Mouse (Mus musculus) limb, embryonic 15.5 days (tissue): ENCODE measurements around the gene Mfsd4a. TPM values are rescaled to one million over a fixed set of nuclear protein-coding genes. Genes with fewer than 3 reads are reported as not detected.

Experiments
- ATAC-seq: fragments of 200-750 bp; cut with Nextera tagmentation; 2 replicates; pipeline ENCODE4 v1.8.0; 2017; ENCODE audit warnings: low read depth, moderate TSS enrichment; ENCODE audit not compliant: insufficient number of reproducible peaks, low FRiP score, low TSS enrichment
- H3K27ac ChIP-seq: fragments of 300-500 bp; sonication (generic); 2 replicates; pipeline ENCODE4 v1.5.1; 2015; ENCODE audit warnings: moderate library complexity, mild to moderate bottlenecking, inconsistent platforms
- H3K27me3 ChIP-seq: fragments of 300-500 bp; sonication (generic); 2 replicates; pipeline ENCODE4 v1.6.1; 2015; ENCODE audit warnings: inconsistent platforms
- H3K36me3 ChIP-seq: fragments of 300-500 bp; sonication (generic); 2 replicates; pipeline ENCODE4 v1.6.1; 2015; ENCODE audit warnings: inconsistent platforms
- H3K4me1 ChIP-seq: fragments of 300-500 bp; sonication (generic); 2 replicates; pipeline ENCODE4 v1.6.1; 2015; ENCODE audit warnings: inconsistent platforms
- H3K4me2 ChIP-seq: fragments of 300-500 bp; sonication (generic); 2 replicates; pipeline ENCODE4 v1.6.1; 2015; ENCODE audit warnings: mild to moderate bottlenecking, inconsistent platforms
- H3K4me3 ChIP-seq: fragments of 300-500 bp; sonication (generic); 2 replicates; pipeline ENCODE4 v1.5.1; 2015; ENCODE audit warnings: mild to moderate bottlenecking, inconsistent platforms
- H3K9ac ChIP-seq: fragments of 300-500 bp; sonication (generic); 2 replicates; pipeline ENCODE4 v1.6.1; 2015; ENCODE audit warnings: inconsistent platforms
- H3K9me3 ChIP-seq: fragments of 300-500 bp; sonication (generic); 2 replicates; pipeline ENCODE4 v1.6.1; 2016; ENCODE audit warnings: inconsistent platforms
- WGBS: fragments of 180-500 bp; shearing (Covaris S2); methylation state at CpG from one replicate; pipeline ENCODE4 v1.1.7; 2015; 5-methylcytosine and 5-hydroxymethylcytosine counted together
- polyA plus RNA-seq: library from polyadenylated mRNA; unstranded; fragments of >200 nt; fragmentation: Nextera tagmentation; extraction: Ambion mirVana; gene quantifications from 2 replicates; pipeline ENCODE4 v1.2.1, GENCODE M21; 2015

Gene Mfsd4a
- 11.7 and 14.7 TPM in 2 replicates for polyA plus RNA-seq

- Histone ChIP-seq H3K4me1 (peaks cover 16% of the 10 kb centered on the region), H3K27ac (no peak within 1 kb of the TSS), H3K9ac (peak within 1 kb of the TSS; percentile 48), H3K9me3 (no peaks in the 10 kb centered on the region), H3K4me3 (peak within 1 kb of the TSS; percentile 48), H3K27me3 (peaks cover 50% of the 10 kb centered on the region), H3K4me2 (peak within 1 kb of the TSS; percentile 96), H3K36me3 (no peaks in the 10 kb centered on the region)
- peak; percentile 66 for ATAC-seq
- 3% methylated on average over 72 of the region's 80 CpGs for WGBS
Measured at GRCm38 (mm10) chr1:132067261-132068255, at the start of gene Mfsd4a. Mfsd4a (minus strand) TSS chr1:132068062.

- Histone ChIP-seq H3K27ac (no peak overlapping the region), H3K27me3 (no peaks in the 10 kb centered on the region), H3K4me1 (peaks cover 6% of the 10 kb centered on the region; the same call in 1 of the 2 replicates), H3K4me2 (no peak overlapping the region), H3K9ac (no peak overlapping the region), H3K9me3 (no peaks in the 10 kb centered on the region), H3K36me3 (no peaks in the 10 kb centered on the region), H3K4me3 (no peak overlapping the region)
- no peak for ATAC-seq
- 39% methylated on average over 18 of the region's 18 CpGs for WGBS
Measured at GRCm38 (mm10) chr1:132116606-132117005, 48.7 kb upstream of the Mfsd4a start.

GRCm38 (mm10) chr1:132113098-132113497 lies 45.2 kb upstream of the Mfsd4a start:
- Histone ChIP-seq H3K9me3 (no peaks in the 10 kb centered on the region), H3K27ac (no peak overlapping the region), H3K4me3 (no peak overlapping the region), H3K4me2 (no peak overlapping the region), H3K36me3 (no peaks in the 10 kb centered on the region), H3K9ac (no peak overlapping the region), H3K27me3 (no peaks in the 10 kb centered on the region), H3K4me1 (peaks cover 6% of the 10 kb centered on the region; the same call in 1 of the 2 replicates)
- WGBS = 59% methylated on average over 3 of the region's 3 CpGs
- ATAC-seq = no peak

- 66% methylated on average over 8 of the region's 8 CpGs for whole genome bisulfite sequencing
- no peak for ATAC-seq
Measured at GRCm38 (mm10) chr1:132112426-132112825, 44.6 kb upstream of the Mfsd4a start.

GRCm38 (mm10) chr1:132111411-132111810 lies 43.5 kb upstream of the Mfsd4a start:
- H3K4me2 ChIP-seq = no peak overlapping the region
- H3K4me1 ChIP-seq = 0 out of 2 replicates have a peak, but pooled peaks cover 1% of the 10 kb centered on the region
- H3K4me3 ChIP-seq = no peak overlapping the region
- H3K27me3 ChIP-seq = no peaks in the 10 kb centered on the region
- no peak overlapping the region for H3K27ac ChIP-seq
- 57% methylated on average over 1 of the region's 1 CpGs for WGBS
- no peak overlapping the region for H3K9ac ChIP-seq
- H3K36me3 ChIP-seq = no peaks in the 10 kb centered on the region
- no peak for ATAC-seq
- H3K9me3 ChIP-seq = no peaks in the 10 kb centered on the region

More at GRCm38 (mm10) chr1:132112426-132112825, 44.6 kb upstream of the Mfsd4a start:
- no peaks in the 10 kb centered on the region for H3K27me3 ChIP-seq
- no peak overlapping the region for H3K4me3 ChIP-seq
- no peak overlapping the region for H3K9ac ChIP-seq
- no peaks in the 10 kb centered on the region for H3K36me3 ChIP-seq
- no peak overlapping the region for H3K27ac ChIP-seq
- H3K4me1 ChIP-seq = peaks cover 6% of the 10 kb centered on the region; the same call in 1 of the 2 replicates
- H3K9me3 ChIP-seq = no peaks in the 10 kb centered on the region
- H3K4me2 ChIP-seq = no peak overlapping the region

GRCm38 (mm10) chr1:132109368-132109767 lies 41.5 kb upstream of the Mfsd4a start:
- 61% methylated on average over 2 of the region's 2 CpGs for WGBS
- Histone ChIP-seq H3K9me3 (no peaks in the 10 kb centered on the region), H3K27ac (no peak overlapping the region), H3K9ac (no peak overlapping the region), H3K27me3 (no peaks in the 10 kb centered on the region), H3K4me1 (no peaks in the 10 kb centered on the region), H3K36me3 (no peaks in the 10 kb centered on the region), H3K4me2 (no peak overlapping the region), H3K4me3 (no peak overlapping the region)
- no peak for ATAC-seq

- H3K4me3 ChIP-seq = no peak overlapping the region
- no peaks in the 10 kb centered on the region for H3K9me3 ChIP-seq
- no peak overlapping the region for H3K9ac ChIP-seq
- no peak overlapping the region for H3K27ac ChIP-seq
- H3K36me3 ChIP-seq = no peaks in the 10 kb centered on the region
- ATAC-seq = no peak
- no peak overlapping the region for H3K4me2 ChIP-seq
- 71% methylated on average over 14 of the region's 14 CpGs for WGBS
- no peaks in the 10 kb centered on the region for H3K27me3 ChIP-seq
- no peaks in the 10 kb centered on the region for H3K4me1 ChIP-seq
Measured at GRCm38 (mm10) chr1:132104353-132104752, 36.5 kb upstream of the Mfsd4a start.

- Histone ChIP-seq H3K27me3 (no peaks in the 10 kb centered on the region), H3K4me1 (no peaks in the 10 kb centered on the region), H3K9ac (no peak overlapping the region), H3K36me3 (no peaks in the 10 kb centered on the region), H3K4me2 (no peak overlapping the region), H3K4me3 (no peak overlapping the region), H3K9me3 (no peaks in the 10 kb centered on the region), H3K27ac (no peak overlapping the region)
- WGBS = 45% methylated on average over 6 of the region's 6 CpGs
- ATAC-seq = no peak
Measured at GRCm38 (mm10) chr1:132101953-132102697, 34.3 kb upstream of the Mfsd4a start.

GRCm38 (mm10) chr1:132099775-132100174 lies 31.9 kb upstream of the Mfsd4a start:
- Histone ChIP-seq H3K27me3 (no peaks in the 10 kb centered on the region), H3K4me2 (no peak overlapping the region)

GRCm38 (mm10) chr1:132099016-132099415 lies 31.2 kb upstream of the Mfsd4a start:
- no peaks in the 10 kb centered on the region for H3K9me3 ChIP-seq
- no peak overlapping the region for H3K4me2 ChIP-seq
- H3K9ac ChIP-seq = no peak overlapping the region
- no peak overlapping the region for H3K4me3 ChIP-seq
- ATAC-seq = no peak
- H3K27ac ChIP-seq = no peak overlapping the region
- H3K36me3 ChIP-seq = no peaks in the 10 kb centered on the region
- 63% methylated on average over 4 of the region's 4 CpGs for WGBS
- no peaks in the 10 kb centered on the region for H3K4me1 ChIP-seq
- no peaks in the 10 kb centered on the region for H3K27me3 ChIP-seq

More at GRCm38 (mm10) chr1:132099775-132100174, 31.9 kb upstream of the Mfsd4a start:
- no peaks in the 10 kb centered on the region for H3K36me3 ChIP-seq
- no peak overlapping the region for H3K4me3 ChIP-seq
- no peak for ATAC-seq
- WGBS = 73% methylated on average over 4 of the region's 4 CpGs
- H3K27ac ChIP-seq = no peak overlapping the region
- no peaks in the 10 kb centered on the region for H3K4me1 ChIP-seq
- no peaks in the 10 kb centered on the region for H3K9me3 ChIP-seq
- H3K9ac ChIP-seq = no peak overlapping the region

- no peak overlapping the region for H3K27ac ChIP-seq
- no peak overlapping the region for H3K9ac ChIP-seq
- no peak overlapping the region for H3K4me3 ChIP-seq
- no peak for ATAC-seq
- no peaks in the 10 kb centered on the region for H3K9me3 ChIP-seq
- no peaks in the 10 kb centered on the region for H3K4me1 ChIP-seq
- no peaks in the 10 kb centered on the region for H3K36me3 ChIP-seq
- no peak overlapping the region for H3K4me2 ChIP-seq
- no peaks in the 10 kb centered on the region for H3K27me3 ChIP-seq
- WGBS = 43% methylated on average over 1 of the region's 1 CpGs
Measured at GRCm38 (mm10) chr1:132098076-132098475, 30.2 kb upstream of the Mfsd4a start.
